Mouse (Mus musculus): Measurements from ENCODE around the gene Qser1.

Qser1 gene

GRCm38 (mm10) chr2:104727369-104727768, 89.2 kb downstream of the Qser1 start:
- no peak for DNase-seq

- DNase-seq: no peak
Observed at GRCm38 (mm10) chr2:104722021-104722420, 94.5 kb downstream of the Qser1 start.

GRCm38 (mm10) chr2:104717827-104718226, 98.7 kb downstream of the Qser1 start:
- DNase-seq: no peak

GRCm38 (mm10) chr2:104717231-104717735, 99.3 kb downstream of the Qser1 start:
- no peak for DNase-seq

GRCm38 (mm10) chr2:104716279-104716678, 100.3 kb downstream of the Qser1 start, which contains the start of gene Pin1rt1:
Gene Pin1rt1, minus strand, starts transcription at chr2:104716379.
- no peak for DNase-seq

- no peak for DNase-seq
Observed at GRCm38 (mm10) chr2:104714254-104714691, 102.3 kb downstream of the Qser1 start.

- DNase-seq: no peak
Observed at GRCm38 (mm10) chr2:104712486-104712809, 104.1 kb downstream of the Qser1 start.

GRCm38 (mm10) chr2:104711585-104712485, 104.7 kb downstream of the Qser1 start, which contains the start of gene Tcp11l1:
Gene Tcp11l1, minus strand, starts transcription at chr2:104712169.
- peak; percentile 72 for DNase-seq

- no peak for DNase-seq
Observed at GRCm38 (mm10) chr2:104710670-104711370, 105.7 kb downstream of the Qser1 start.

- no peak for DNase-seq
Observed at GRCm38 (mm10) chr2:104709786-104710337, 106.7 kb downstream of the Qser1 start.

Data from right cerebral cortex, postnatal 4 days (tissue).